Mouse (Mus musculus): ENCODE measurements around the gene Aaed1. TPM values are rescaled to one million over a fixed set of nuclear protein-coding genes. Genes with fewer than 3 reads are reported as not detected.

Aaed1 gene
- total and polyA plus RNA-seq, 2 experiments from 2014 or later: 13.5 to 16.0 TPM

DNA sequence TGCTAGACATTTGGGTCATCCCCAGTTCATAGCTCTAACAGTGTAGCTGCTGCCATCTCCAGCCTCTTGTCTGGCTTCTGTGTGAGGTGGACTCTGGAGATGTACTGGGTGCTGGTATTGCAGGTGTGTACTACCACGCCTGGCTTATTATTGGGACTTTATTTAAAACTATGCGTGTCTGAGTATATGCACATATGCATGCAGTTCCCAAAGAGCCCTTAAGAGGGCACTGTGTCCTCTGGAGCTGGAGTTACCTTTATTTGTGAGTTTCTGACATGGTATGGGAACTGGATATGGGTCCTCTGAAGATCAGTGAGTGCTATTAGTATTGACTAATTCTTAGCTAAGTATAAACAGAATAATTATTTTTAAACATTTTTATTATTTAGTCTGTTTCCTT, 27.8 kb downstream of the Aaed1 start:
- no peaks in the 10 kb centered on the region for H3K36me3 ChIP-seq (ENCODE audit: insufficient read depth, low read length)
- WGBS: 96% methylated on average over 2 of the region's 2 CpGs
- H3K4me2 ChIP-seq (ENCODE audit: low read depth, low read length): no peak overlapping the region
- DNase-seq (ENCODE audit: low spot score) (no peak), ATAC-seq (no peak)
- H3K4me1 ChIP-seq (ENCODE audit: insufficient read depth, low read length): no peaks in the 10 kb centered on the region
- H3K4me3 ChIP-seq (ENCODE audit: low read length): no peak overlapping the region
- TF ChIP-seq CTCF (IDR thresholded peaks at IDR 0.05; ENCODE audit: low read depth): peak; percentile 26; the same call in 1 of the 2 replicates
- H3K9ac ChIP-seq (replicated peaks; ENCODE audit: low read length): no peak overlapping the region
- H3K27me3 ChIP-seq (ENCODE audit: insufficient read depth, low read length): no peaks in the 10 kb centered on the region
- no peak overlapping the region for H3K27ac ChIP-seq
- no peaks in the 10 kb centered on the region for H3K9me3 ChIP-seq (ENCODE audit: low read length)

DNA sequence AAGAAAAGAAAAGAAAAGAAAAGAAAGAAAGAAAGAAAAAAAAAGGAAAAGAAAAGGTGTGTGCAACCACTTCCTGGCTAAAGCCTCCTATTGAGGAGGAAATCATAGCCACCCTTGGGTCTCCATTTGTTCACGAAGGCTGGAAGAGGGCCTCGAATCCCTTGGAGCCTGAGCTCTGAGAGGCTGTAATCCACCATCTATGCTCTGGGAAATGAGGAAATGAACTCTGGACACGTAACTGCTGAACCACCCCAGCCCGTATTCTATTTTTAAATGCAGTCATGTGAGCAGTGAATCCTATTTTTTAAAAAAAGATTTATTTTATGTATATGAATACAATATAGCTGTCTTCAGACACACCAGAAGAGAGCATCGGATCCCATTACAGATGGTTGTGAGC, 31.6 kb downstream of the Aaed1 start:
- Histone ChIP-seq H3K27me3 (ENCODE audit: insufficient read depth, low read length) (peaks cover 7% of the 10 kb centered on the region; the same call in 1 of the 2 replicates), H3K36me3 (ENCODE audit: insufficient read depth, low read length) (no peaks in the 10 kb centered on the region), H3K9ac (replicated peaks; ENCODE audit: low read length) (no peak overlapping the region), H3K27ac (no peak overlapping the region), H3K4me1 (ENCODE audit: insufficient read depth, low read length) (no peaks in the 10 kb centered on the region), H3K4me3 (ENCODE audit: low read length) (no peak overlapping the region), H3K4me2 (ENCODE audit: low read depth, low read length) (no peak overlapping the region), H3K9me3 (ENCODE audit: low read length) (no peaks in the 10 kb centered on the region)
- no peak for TF ChIP-seq CTCF (IDR thresholded peaks at IDR 0.05; ENCODE audit: low read depth)
- WGBS: 91% methylated on average over 5 of the region's 5 CpGs
- ATAC-seq: no peak
- no peak for DNase-seq (ENCODE audit: low spot score)

DNA sequence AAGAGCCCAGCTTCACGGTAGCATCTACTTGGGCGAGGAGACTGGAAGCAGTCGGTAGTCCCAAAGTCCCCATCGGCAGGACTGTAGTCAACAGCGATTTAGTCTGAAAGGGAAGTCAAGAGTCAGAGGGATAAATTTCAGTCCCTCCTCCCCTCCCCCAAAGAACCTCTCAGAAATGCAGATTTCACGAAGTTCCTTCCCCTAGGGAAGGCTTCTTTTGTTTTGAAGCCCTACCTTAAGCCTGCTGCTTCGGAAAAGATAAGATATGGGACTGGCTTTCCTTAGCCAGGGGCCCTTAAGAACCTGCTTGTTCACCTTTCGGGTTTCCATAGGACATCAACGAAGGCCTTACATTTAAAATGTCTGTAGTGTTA, 36.8 kb downstream of the Aaed1 start:
- Histone ChIP-seq H3K36me3 (ENCODE audit: insufficient read depth, low read length) (no peaks in the 10 kb centered on the region), H3K27me3 (ENCODE audit: insufficient read depth, low read length) (peaks cover 7% of the 10 kb centered on the region; the same call in 1 of the 2 replicates), H3K27ac (no peak overlapping the region), H3K4me3 (ENCODE audit: low read length) (peak overlapping the region; percentile 76), H3K9me3 (ENCODE audit: low read length) (no peaks in the 10 kb centered on the region), H3K9ac (replicated peaks; ENCODE audit: low read length) (no peak overlapping the region), H3K4me1 (ENCODE audit: insufficient read depth, low read length) (0 out of 2 replicates have a peak, but pooled peaks cover 4% of the 10 kb centered on the region), H3K4me2 (ENCODE audit: low read depth, low read length) (peak overlapping the region; percentile 100)
- 21% methylated on average over 9 of the region's 9 CpGs for WGBS
- DNase-seq (ENCODE audit: low spot score) (no peak), ATAC-seq (no peak)
- TF ChIP-seq CTCF (IDR thresholded peaks at IDR 0.05; ENCODE audit: low read depth): no peak

DNA sequence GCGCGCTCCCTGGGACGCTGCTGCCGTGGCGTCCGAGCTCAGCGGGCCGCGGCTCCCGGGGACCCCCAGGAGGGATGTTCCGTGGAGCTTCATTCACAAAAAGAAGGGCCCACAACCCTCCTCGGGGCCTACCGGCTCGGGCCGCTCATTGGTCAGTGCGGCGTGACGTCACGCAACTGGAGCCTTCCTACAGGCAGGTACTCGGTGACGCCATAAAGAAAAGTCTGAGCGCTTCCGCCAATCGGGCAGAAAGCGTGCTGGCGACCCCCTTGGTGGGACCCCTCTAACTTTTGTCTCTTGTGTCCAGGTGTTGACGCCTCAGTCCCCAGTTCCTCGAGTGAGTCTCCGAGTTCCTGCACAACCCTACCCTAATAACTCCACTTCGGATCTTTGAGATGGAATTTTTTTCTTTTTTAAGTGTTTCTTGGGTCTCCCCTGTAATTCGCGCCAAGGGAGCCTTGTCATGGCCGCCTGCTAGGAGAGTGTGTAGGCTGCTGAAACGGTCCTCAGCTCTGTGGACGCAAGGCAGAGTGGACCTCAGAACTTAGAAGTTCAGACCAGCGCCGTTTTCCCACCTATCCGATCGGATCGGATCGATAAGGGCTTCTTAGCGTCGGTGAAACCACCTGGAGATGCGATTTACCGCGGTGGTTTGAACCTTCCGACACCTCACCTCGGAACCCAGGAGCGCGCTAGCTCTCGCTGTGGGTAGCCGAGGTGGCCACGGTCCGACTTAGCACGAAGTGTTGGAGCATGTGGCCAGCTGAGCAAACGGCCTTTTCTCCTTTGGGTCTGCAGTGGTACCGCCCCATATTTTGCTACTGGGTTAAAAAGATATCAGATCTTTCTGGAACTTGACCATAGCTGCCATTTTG, 37.4 kb downstream of the Aaed1 start, which contains the start of gene Cdc14b:
Gene Cdc14b, minus strand, starts transcription at position 412 of the 875 bp plus-strand sequence.
- H3K27ac ChIP-seq: no peak within 1 kb of the TSS
- H3K4me2 ChIP-seq (ENCODE audit: low read depth, low read length): peak within 1 kb of the TSS; percentile 100
- H3K9me3 ChIP-seq (ENCODE audit: low read length): no peaks in the 10 kb centered on the region
- H3K4me3 ChIP-seq (ENCODE audit: low read length): peak within 1 kb of the TSS; percentile 76
- no peaks in the 10 kb centered on the region for H3K36me3 ChIP-seq (ENCODE audit: insufficient read depth, low read length)
- DNase-seq (ENCODE audit: low spot score) (peak; percentile 88), ATAC-seq (peak; percentile 94)
- H3K4me1 ChIP-seq (ENCODE audit: insufficient read depth, low read length): 0 out of 2 replicates have a peak, but pooled peaks cover 4% of the 10 kb centered on the region
- WGBS: 1% methylated on average over 57 of the region's 57 CpGs
- H3K9ac ChIP-seq (replicated peaks; ENCODE audit: low read length): peak within 1 kb of the TSS; percentile 56
- TF ChIP-seq CTCF (IDR thresholded peaks at IDR 0.05; ENCODE audit: low read depth): no peak
- H3K27me3 ChIP-seq (ENCODE audit: insufficient read depth, low read length): peaks cover 7% of the 10 kb centered on the region; the same call in 1 of the 2 replicates

DNA sequence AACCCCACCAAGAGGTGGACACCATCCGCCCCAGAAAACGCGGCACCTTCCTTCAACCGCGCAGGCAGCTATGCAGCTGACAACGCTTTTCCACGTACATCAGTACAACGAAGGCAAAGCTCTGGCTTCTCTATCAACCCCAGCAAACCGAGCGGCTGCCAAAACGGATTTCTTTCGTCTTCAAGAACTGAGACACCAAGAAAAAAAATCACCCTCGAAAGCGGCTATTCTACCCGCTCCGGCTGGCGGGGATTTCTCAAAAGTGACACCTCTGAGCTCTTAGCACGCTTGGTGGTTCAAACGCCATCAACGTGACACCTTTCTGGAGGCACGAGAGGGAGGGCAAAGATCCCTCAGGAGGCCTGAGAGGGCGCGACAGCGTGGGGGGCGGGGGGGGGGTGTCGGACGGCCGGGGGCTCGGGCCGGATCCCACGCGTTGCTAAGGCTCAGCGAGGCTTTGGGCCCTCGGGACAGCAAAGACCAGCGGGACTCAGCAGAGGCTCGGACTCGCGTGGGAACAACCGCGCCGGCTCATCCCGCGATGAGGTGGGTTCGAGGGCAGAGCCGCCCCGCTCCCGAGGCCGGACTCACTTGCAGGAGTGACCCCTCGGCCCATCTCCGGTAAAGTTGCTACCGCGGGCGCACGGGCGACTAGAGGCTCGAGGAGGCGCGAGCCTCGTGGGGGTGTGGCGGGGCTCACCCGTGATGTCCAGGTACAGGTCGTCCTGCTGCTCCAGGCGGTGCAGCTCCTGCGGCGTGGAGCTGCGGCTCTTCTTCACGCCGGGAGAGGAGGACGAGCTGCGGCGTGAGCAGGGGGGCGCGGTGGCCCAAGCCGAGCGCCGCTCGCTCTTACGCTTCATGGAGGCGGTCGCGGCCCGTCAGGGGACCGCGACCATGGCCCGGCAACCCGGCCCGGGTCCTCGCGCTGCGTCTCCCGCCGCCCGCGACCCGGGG, 38.3 kb downstream of the Aaed1 start:
- Histone ChIP-seq H3K4me1 (ENCODE audit: insufficient read depth, low read length) (0 out of 2 replicates have a peak, but pooled peaks cover 4% of the 10 kb centered on the region), H3K4me3 (ENCODE audit: low read length) (peak overlapping the region; percentile 76), H3K27me3 (ENCODE audit: insufficient read depth, low read length) (peaks cover 7% of the 10 kb centered on the region; the same call in 1 of the 2 replicates), H3K4me2 (ENCODE audit: low read depth, low read length) (peak overlapping the region; percentile 100), H3K9ac (replicated peaks; ENCODE audit: low read length) (peak overlapping the region; percentile 56), H3K9me3 (ENCODE audit: low read length) (no peaks in the 10 kb centered on the region), H3K27ac (no peak overlapping the region), H3K36me3 (ENCODE audit: insufficient read depth, low read length) (no peaks in the 10 kb centered on the region)
- peak; percentile 48 for DNase-seq (ENCODE audit: low spot score)
- under 1% methylated on average over 85 of the region's 95 CpGs for WGBS
- peak; percentile 72 for ATAC-seq
- TF ChIP-seq CTCF (IDR thresholded peaks at IDR 0.05; ENCODE audit: low read depth): no peak

DNA sequence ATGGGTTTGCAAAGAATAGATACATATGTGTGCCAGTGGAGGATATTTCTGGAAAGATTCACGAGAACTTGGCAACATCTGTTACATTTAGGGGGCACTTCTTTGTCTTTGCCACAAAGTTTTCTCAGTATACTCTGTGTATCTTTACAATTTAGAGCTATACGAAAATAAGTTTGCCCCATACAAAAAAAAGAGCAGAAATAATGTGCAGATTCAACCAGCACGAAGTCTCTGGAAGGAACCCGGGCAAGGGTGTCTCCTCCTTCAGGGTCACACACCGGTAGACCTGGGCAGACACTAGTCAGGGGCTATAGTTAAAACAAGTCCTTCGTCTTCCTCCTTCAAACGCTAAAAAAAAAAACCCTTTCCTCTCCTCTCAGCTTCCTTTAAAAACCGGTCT, 39.2 kb downstream of the Aaed1 start:
- Histone ChIP-seq H3K36me3 (ENCODE audit: insufficient read depth, low read length) (no peaks in the 10 kb centered on the region), H3K4me1 (ENCODE audit: insufficient read depth, low read length) (0 out of 2 replicates have a peak, but pooled peaks cover 4% of the 10 kb centered on the region), H3K4me2 (ENCODE audit: low read depth, low read length) (peak overlapping the region; percentile 100), H3K9ac (replicated peaks; ENCODE audit: low read length) (no peak overlapping the region), H3K9me3 (ENCODE audit: low read length) (no peaks in the 10 kb centered on the region), H3K27ac (no peak overlapping the region), H3K27me3 (ENCODE audit: insufficient read depth, low read length) (peaks cover 7% of the 10 kb centered on the region; the same call in 1 of the 2 replicates), H3K4me3 (ENCODE audit: low read length) (no peak overlapping the region)
- no peak for DNase-seq (ENCODE audit: low spot score)
- TF ChIP-seq CTCF (IDR thresholded peaks at IDR 0.05; ENCODE audit: low read depth): no peak
- no peak for ATAC-seq
- WGBS: 58% methylated on average over 8 of the region's 8 CpGs

All from hindbrain, postnatal 0 days (tissue).